Mouse (Mus musculus) spleen, adult 12 weeks (tissue): ENCODE measurements around the gene Mms22l.
"Not testable (repeated sequence)": the region's sequence is repeated elsewhere in the genome, so short reads cannot be mapped to it uniquely, and the experiment has no call there.

Experiments used
- DNase-seq: peaks from one replicate; pipeline ENCODE4 v3.0.0; 2022; ENCODE audit warnings: low spot score

Mms22l gene

GRCm38 (mm10) chr4:24620440-24620839 lies 124.2 kb downstream of the Mms22l start:
- DNase-seq: no peak

GRCm38 (mm10) chr4:24621422-24622187 lies 125.4 kb downstream of the Mms22l start:
- no peak for DNase-seq

- no peak for DNase-seq
These were observed 129.8 kb downstream of the Mms22l start for GRCm38 (mm10) chr4:24625951-24626584.

- DNase-seq: no peak
These were observed 130.4 kb downstream of the Mms22l start for GRCm38 (mm10) chr4:24626686-24627085.

- DNase-seq: no peak
These were observed 131.6 kb downstream of the Mms22l start for GRCm38 (mm10) chr4:24627871-24628270.

- no peak for DNase-seq
These were observed 134.2 kb downstream of the Mms22l start for GRCm38 (mm10) chr4:24630430-24630829.

GRCm38 (mm10) chr4:24631177-24631911 lies 135.1 kb downstream of the Mms22l start:
- no peak for DNase-seq

- DNase-seq: no peak
These were observed 146.1 kb downstream of the Mms22l start for GRCm38 (mm10) chr4:24642306-24642705.

GRCm38 (mm10) chr4:24644735-24645134 lies 148.5 kb downstream of the Mms22l start:
- not testable (repeated sequence) for DNase-seq
